Mouse (Mus musculus): Measurements from ENCODE around the gene Srms.
A peak's percentile ranks its signal among the peaks of the same experiment; 100 is the strongest.
"Not testable (repeated sequence)": the region's sequence is repeated elsewhere in the genome, so short reads cannot be mapped to it uniquely, and the experiment has no call there.

The Srms gene

GRCm38 (mm10) chr2:181219538-181220216 is 6.7 kb upstream of the Srms start, which contains the start of gene Fndc11:
TSS of gene Fndc11 (plus strand) at chr2:181220013.
- DNase-seq = peak; percentile 90

GRCm38 (mm10) chr2:181218881-181219485 is 6.0 kb upstream of the Srms start:
- DNase-seq = no peak

- no peak for DNase-seq
Measured at GRCm38 (mm10) chr2:181216037-181216436, 3.1 kb upstream of the Srms start.

- peak; percentile 58 for DNase-seq
Measured at GRCm38 (mm10) chr2:181212389-181213020, 480 bp downstream of the Srms start.

GRCm38 (mm10) chr2:181206118-181206517 is 6.9 kb downstream of the Srms start:
- DNase-seq = no peak

GRCm38 (mm10) chr2:181205678-181206077 is 7.3 kb downstream of the Srms start:
- DNase-seq = no peak

GRCm38 (mm10) chr2:181202886-181203285 is 10.1 kb downstream of the Srms start:
- no peak for DNase-seq

GRCm38 (mm10) chr2:181202422-181202821 is 10.6 kb downstream of the Srms start, which contains the start of gene Ptk6:
TSS of gene Ptk6 (minus strand) at chr2:181202789.
- no peak for DNase-seq

- DNase-seq = no peak
Measured at GRCm38 (mm10) chr2:181201606-181202005, 11.4 kb downstream of the Srms start.

- no peak for DNase-seq
Measured at GRCm38 (mm10) chr2:181196628-181197300, 16.2 kb downstream of the Srms start.

- DNase-seq = no peak
Measured at GRCm38 (mm10) chr2:181193044-181193443, 19.9 kb downstream of the Srms start.

GRCm38 (mm10) chr2:181191936-181192335 is 21.0 kb downstream of the Srms start:
- no peak for DNase-seq

- DNase-seq = not testable (repeated sequence)
Measured at GRCm38 (mm10) chr2:181191385-181191784, 21.6 kb downstream of the Srms start.

- no peak for DNase-seq
Measured at GRCm38 (mm10) chr2:181189321-181189720, 23.7 kb downstream of the Srms start.

- DNase-seq = peak; percentile 32
Measured at GRCm38 (mm10) chr2:181188681-181189080, 24.3 kb downstream of the Srms start.

- DNase-seq = peak; percentile 94
Measured at GRCm38 (mm10) chr2:181187121-181188000, 25.6 kb downstream of the Srms start, which contains the start of gene Ppdpf. TSS of gene Ppdpf (plus strand) at chr2:181187247.

- DNase-seq = peak; percentile 89
Measured at GRCm38 (mm10) chr2:181186635-181187034, 26.4 kb downstream of the Srms start.

- no peak for DNase-seq
Measured at GRCm38 (mm10) chr2:181180898-181181297, 32.1 kb downstream of the Srms start.

- DNase-seq = no peak
Measured at GRCm38 (mm10) chr2:181178471-181178870, 34.5 kb downstream of the Srms start.

- no peak for DNase-seq
Measured at GRCm38 (mm10) chr2:181178015-181178414, 35.0 kb downstream of the Srms start.

- no peak for DNase-seq
Measured at GRCm38 (mm10) chr2:181174646-181175045, 38.3 kb downstream of the Srms start.

GRCm38 (mm10) chr2:181166469-181166868 is 46.5 kb downstream of the Srms start:
- no peak for DNase-seq

Data from thymus, postnatal 4 days (tissue).